ENCODE assay signal across 15 mouse cellular contexts in the genomic region with DNA sequence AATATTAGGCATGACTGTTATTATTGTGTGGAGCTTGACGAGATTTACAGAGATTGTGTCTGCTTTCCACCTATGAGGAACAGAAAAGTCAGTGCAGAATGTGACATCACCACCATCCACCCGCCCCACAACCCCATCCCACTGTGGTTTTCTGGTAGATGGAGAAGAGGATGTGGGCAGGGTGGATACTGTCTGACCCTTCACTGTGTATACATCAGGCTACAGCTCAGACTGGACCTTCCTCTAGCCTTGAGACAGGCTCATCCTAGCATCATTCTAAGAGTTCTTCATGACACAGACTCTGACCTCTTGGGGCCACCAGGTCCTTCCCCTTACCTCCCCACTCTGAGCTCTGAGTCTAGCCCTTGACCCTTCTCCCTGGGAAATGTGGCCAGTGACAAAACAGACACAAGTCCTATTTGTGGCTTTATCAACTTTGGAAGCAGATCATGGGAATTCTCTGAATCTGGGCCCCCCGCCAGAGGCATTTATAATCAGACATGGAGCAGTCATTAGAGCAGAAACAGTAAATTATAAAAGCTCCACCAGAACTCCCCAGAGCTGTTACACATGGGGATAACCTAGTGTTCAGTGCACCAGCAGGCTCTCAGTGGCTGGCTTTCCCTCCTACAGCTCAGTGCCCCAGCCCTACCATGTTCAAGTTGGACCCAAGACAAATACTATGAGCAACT. TPM values are rescaled to one million over a fixed set of nuclear protein-coding genes. Genes with fewer than 3 reads are reported as not detected.
DNase-seq lines count a peak whose midpoint lies in the region; ATAC-seq and TF ChIP-seq lines count a peak whose summit lies in the region.
"Had no signal": no experiment of that assay in that cellular context is flagged by ENCODE, and none has a peak within 500 bp of the region (broad histone marks: within the 10 kb centered on the region; RNA-seq: fewer than 3 reads in every experiment).

No protein-coding gene starts in this region.

- no peak for TF ChIP-seq CTCF in lung, embryonic 14.5 days (IDR thresholded peaks at IDR 0.05; ENCODE audit: low read depth)

- 61% methylated on average over 3 of the region's 3 CpGs for WGBS in lung, embryonic 14.5 days

- no peaks in the 10 kb centered on the region for H3K9me3 ChIP-seq in lung, embryonic 14.5 days (ENCODE audit: low read depth, low read length)
- H3K9me3 ChIP-seq: forebrain, embryonic 10.5 days had no signal

- ATAC-seq in lung, embryonic 14.5 days (ENCODE audit: insufficient read depth): peak; percentile 81
- ATAC-seq: activated CD4-positive, CD25-positive, alpha-beta regulatory T cell, adult 4 months had no signal

- no peaks in the 10 kb centered on the region for H3K36me3 ChIP-seq in lung, embryonic 14.5 days (ENCODE audit: insufficient read depth)
- H3K36me3 ChIP-seq: forebrain, embryonic 10.5 days had no signal

- DNase-seq in adrenal gland, postnatal 10 days: peak; percentile 45
- DNase-seq in adrenal gland, postnatal 4 days (ENCODE audit: low spot score in 2 of 2): no peak
- peak; percentile 83 for DNase-seq in lung, embryonic 14.5 days
- DNase-seq in lung, adult 18-20 months: no peak
- peak; percentile 53 to 63 for DNase-seq in heart, postnatal 36 days
- DNase-seq in kidney, postnatal 36 days: peak; percentile 29 to 61
- DNase-seq in frontal cortex, adult 2 months (ENCODE audit: extremely low spot score in 1 of 2, low spot score in 1 of 2): no peak
- DNase-seq in c-Kit-positive CD71-positive TER-119-positive erythroid progenitor cells, embryonic 14.5 days (ENCODE audit: low spot score): no peak
- DNase-seq: cerebellum, adult 11 months; left cerebral cortex, postnatal 4 days; thymus, adult 18-20 months had no signal

- no peak overlapping the region for H3K4me3 ChIP-seq in lung, embryonic 14.5 days (ENCODE audit: low read depth, low read length)
- H3K4me3 ChIP-seq: forebrain, embryonic 10.5 days; myocyte had no signal

- no peak overlapping the region for H3K9ac ChIP-seq in lung, embryonic 14.5 days

- H3K4me2 ChIP-seq in lung, embryonic 14.5 days: no peak overlapping the region

- no peaks in the 10 kb centered on the region for H3K27me3 ChIP-seq in lung, embryonic 14.5 days (ENCODE audit: insufficient read depth, low read length)

- intact Hi-C loops in heart, postnatal 36 days (cut with DNase I): no loop called here

- no peaks in the 10 kb centered on the region for H3K4me1 ChIP-seq in lung, embryonic 14.5 days (ENCODE audit: insufficient read depth)

- H3K27ac ChIP-seq in lung, embryonic 14.5 days (ENCODE audit: low read depth): peak overlapping the region; percentile 24; the same call in 1 of the 2 replicates
- H3K27ac ChIP-seq: forebrain, embryonic 10.5 days had no signal

RNA-seq across cellular contexts. Expression of gene Trabd2b, which starts 48.1 kb away (rescaled TPM):
- total RNA-seq in adrenal gland, postnatal 10 days (2021): 1 to 10 TPM; 1.7 to 1.8 TPM
- total RNA-seq in adrenal gland, postnatal 4 days (2021): 1 to 10 TPM; 1.9 to 7.2 TPM
- polyA plus RNA-seq in lung, embryonic 14.5 days (2014; fragmentation: Nextera tagmentation; extraction: Ambion mirVana): 4.6 and 4.7 TPM in 2 replicates
- 10 to 100 TPM; 53.1 to 71.5 TPM for total RNA-seq in heart, postnatal 36 days (2021)
- 0.99 and 1.8 TPM in 2 replicates for polyA plus RNA-seq in frontal cortex, adult 2 months (2012; rRNA removed)
- total RNA-seq: megakaryocyte progenitor cell, adult 5-6 weeks had no signal
- polyA plus RNA-seq: activated CD4-positive, CD25-positive, alpha-beta regulatory T cell, adult 4 months had no signal

Comparison
In these comparisons a context has a peak if more than half of its experiments do, and no peak if none do; other contexts are left out.
1. DNase-seq: peak in adrenal gland, postnatal 10 days (single experiment), lung, embryonic 14.5 days (single experiment), heart, postnatal 36 days (2 of 2) and kidney, postnatal 36 days (2 of 2); none in adrenal gland, postnatal 4 days (0 of 2), lung, adult 18-20 months (0 of 2), frontal cortex, adult 2 months (0 of 2) and c-Kit-positive CD71-positive TER-119-positive erythroid progenitor cells, embryonic 14.5 days (single experiment).
2. RNA of gene Trabd2b, which starts 48.1 kb away (total RNA-seq): 53.1 to 71.5 TPM in heart, postnatal 36 days; 1.9 to 7.2 TPM in adrenal gland, postnatal 4 days and 1.7 to 1.8 TPM in adrenal gland, postnatal 10 days; every median in the first group is over 4 times any median in the second.